Mouse (Mus musculus) liver, adult 2 months (tissue): Measurements from ENCODE around the gene Ptges2. TPM values are rescaled to one million over a fixed set of nuclear protein-coding genes. Genes with fewer than 3 reads are reported as not detected.
"Not testable (repeated sequence)": the region's sequence is repeated elsewhere in the genome, so short reads cannot be mapped to it uniquely, and the experiment has no call there.

Source experiments
- DNase-seq: peaks from one replicate; pipeline ENCODE4 v3.0.0-alpha.2; 2011; ENCODE audit warnings: low read depth, low spot score; ENCODE audit errors: extremely low read depth
- H3K27ac ChIP-seq: fragments of 200-500 bp; replicated peaks from 2 replicates; pipeline ENCODE4 v1.5.1; 2012; ENCODE audit warnings: low read depth, mild to moderate bottlenecking, control low read depth, inconsistent platforms, low read length; ENCODE audit not compliant: insufficient read depth
- H3K27me3 ChIP-seq: fragments of 200-500 bp; 2 replicates; pipeline ENCODE4 v1.6.1; 2012; ENCODE audit warnings: mild to moderate bottlenecking, moderate library complexity, low read length, inconsistent platforms; ENCODE audit not compliant: control insufficient read depth, insufficient read depth
- H3K36me3 ChIP-seq: fragments of 200-500 bp; 2 replicates; pipeline ENCODE4 v1.6.1; 2012; ENCODE audit warnings: low read length, inconsistent platforms; ENCODE audit not compliant: control insufficient read depth, insufficient read depth
- H3K4me1 ChIP-seq: fragments of 200-500 bp; 2 replicates; pipeline ENCODE4 v1.6.1; 2011; ENCODE audit warnings: low read length; ENCODE audit not compliant: control insufficient read depth, insufficient read depth
- H3K4me3 ChIP-seq: fragments of 200-500 bp; 2 replicates; pipeline ENCODE4 v1.5.1; 2011; ENCODE audit warnings: low read depth, mild to moderate bottlenecking, control low read depth, low read length, moderate library complexity; ENCODE audit not compliant: insufficient read depth
- H3K79me2 ChIP-seq: fragments of 200-500 bp; 2 replicates; pipeline ENCODE4 v1.6.1; 2012; ENCODE audit warnings: inconsistent platforms, mild to moderate bottlenecking, low read length, moderate library complexity; ENCODE audit not compliant: control insufficient read depth, insufficient read depth
- H3K9ac ChIP-seq: fragments of 200-500 bp; 2 replicates; pipeline ENCODE4 v1.6.1; 2012; ENCODE audit warnings: low read depth, mild to moderate bottlenecking, control low read depth, inconsistent platforms, low read length
- CTCF ChIP-seq: fragments of 200-500 bp; IDR thresholded peaks from 2 replicates; pipeline ENCODE4 v1.5.1; 2011; ENCODE audit warnings: low read depth, low read length, control low read depth
- POLR2A ChIP-seq: fragments of 200-500 bp; IDR thresholded peaks from 2 replicates; pipeline ENCODE4 v1.6.1; 2011; ENCODE audit warnings: low read length, control low read depth; ENCODE audit not compliant: insufficient read depth; ENCODE audit errors: extremely low read depth
- WGBS: fragments of 180-500 bp; shearing (Covaris S2); methylation state at CpG from one replicate; pipeline ENCODE4 v1.1.7; 2018; 5-methylcytosine and 5-hydroxymethylcytosine counted together
- polyA plus RNA-seq: library from polyadenylated mRNA; depleted of rRNA; stranded (reverse); fragments of >200 nt; gene quantifications from 2 replicates; pipeline ENCODE4 v1.2.3, GENCODE M21; 2012
- total RNA-seq: library from RNA; depleted of rRNA; stranded (reverse); fragments of >200 nt; gene quantifications from 2 replicates; pipeline ENCODE4 v1.2.3, GENCODE M21; 2014

The Ptges2 gene
- total and polyA plus RNA-seq, 2 experiments = 24.4 to 30.7 TPM

- Histone ChIP-seq H3K4me3 (no peak overlapping the region), H3K9ac (no peak overlapping the region), H3K27ac (no peak overlapping the region), H3K27me3 (peaks cover 3% of the 10 kb centered on the region; the same call in 1 of the 2 replicates), H3K36me3 (no peaks in the 10 kb centered on the region), H3K79me2 (no peaks in the 10 kb centered on the region), H3K4me1 (peaks cover 4% of the 10 kb centered on the region; the same call in 1 of the 2 replicates)
- no peak for DNase-seq
- 76% methylated on average over 3 of the region's 3 CpGs for WGBS
- no peak for TF ChIP-seq POLR2A
- TF ChIP-seq CTCF = no peak
Observed at GRCm38 (mm10) chr2:32357710-32358109, 38.0 kb upstream of the Ptges2 start.

- Histone ChIP-seq H3K27ac (no peak overlapping the region), H3K9ac (no peak overlapping the region), H3K4me3 (no peak overlapping the region), H3K4me1 (peaks cover 4% of the 10 kb centered on the region; the same call in 1 of the 2 replicates), H3K36me3 (no peaks in the 10 kb centered on the region), H3K27me3 (no peaks in the 10 kb centered on the region), H3K79me2 (no peaks in the 10 kb centered on the region)
- no peak for TF ChIP-seq POLR2A
- no peak for TF ChIP-seq CTCF
- no peak for DNase-seq
- WGBS = 84% methylated on average over 10 of the region's 10 CpGs
Observed at GRCm38 (mm10) chr2:32358381-32358780, 37.3 kb upstream of the Ptges2 start.

DNA sequence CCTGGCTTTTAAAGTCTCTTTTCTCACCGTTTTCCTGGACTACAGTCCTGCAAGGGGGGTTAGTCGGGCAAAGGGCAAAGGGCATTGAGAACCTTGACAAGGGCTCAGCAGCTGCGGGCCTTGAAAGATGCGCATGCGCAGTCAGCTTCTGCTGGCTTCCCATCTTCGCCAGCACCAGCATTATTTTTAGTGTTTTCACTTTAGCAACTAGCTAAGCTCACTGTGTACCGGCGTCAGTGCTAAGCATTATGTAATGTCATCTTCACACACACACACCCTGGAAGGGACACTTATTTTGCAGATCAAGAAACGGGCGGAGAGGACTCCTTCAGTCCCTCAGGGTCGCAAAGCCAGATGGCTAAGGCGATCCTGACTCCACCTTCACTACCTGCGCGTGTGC, 35.0 kb upstream of the Ptges2 start:
- Histone ChIP-seq H3K4me1 (peaks cover 7% of the 10 kb centered on the region; the same call in 1 of the 2 replicates), H3K36me3 (no peaks in the 10 kb centered on the region), H3K27me3 (no peaks in the 10 kb centered on the region), H3K27ac (peak overlapping the region; percentile 93), H3K9ac (peak overlapping the region; percentile 61), H3K79me2 (peaks cover 3% of the 10 kb centered on the region; the same call in 1 of the 2 replicates), H3K4me3 (peak overlapping the region; percentile 46)
- WGBS = 3% methylated on average over 14 of the region's 14 CpGs
- no peak for TF ChIP-seq CTCF
- TF ChIP-seq POLR2A = no peak
- DNase-seq = peak; percentile 90

DNA sequence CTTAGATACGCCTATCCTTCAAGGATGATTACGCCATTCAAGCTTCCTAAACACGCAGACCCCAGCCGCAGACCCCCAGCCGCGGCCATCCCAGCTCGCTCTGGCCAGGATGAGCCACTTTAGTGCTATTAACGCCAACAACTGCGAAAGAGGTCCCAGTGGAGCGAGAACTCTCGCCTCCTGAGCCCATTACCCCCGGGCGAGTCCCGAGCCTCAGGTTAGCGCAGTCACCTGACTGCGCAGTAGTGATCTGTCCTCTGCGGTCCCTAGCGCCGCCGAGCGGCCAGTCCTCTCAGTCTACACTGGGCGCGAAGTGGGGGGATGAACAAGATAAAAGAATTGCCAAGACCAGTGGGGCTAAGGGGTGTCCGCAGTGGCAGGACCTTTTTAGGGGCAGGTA, 34.3 kb upstream of the Ptges2 start:
- H3K9ac ChIP-seq = peak overlapping the region; percentile 92
- H3K27ac ChIP-seq = peak overlapping the region; percentile 93
- H3K27me3 ChIP-seq = no peaks in the 10 kb centered on the region
- peaks cover 3% of the 10 kb centered on the region; the same call in 1 of the 2 replicates for H3K79me2 ChIP-seq
- peak; percentile 56 for DNase-seq
- WGBS = 2% methylated on average over 24 of the region's 24 CpGs
- H3K4me1 ChIP-seq = peaks cover 7% of the 10 kb centered on the region; the same call in 1 of the 2 replicates
- H3K4me3 ChIP-seq = peak overlapping the region; percentile 86
- no peaks in the 10 kb centered on the region for H3K36me3 ChIP-seq
- TF ChIP-seq CTCF (peak; percentile 82), POLR2A (peak; percentile 51)

- peak overlapping the region; percentile 85 for H3K9ac ChIP-seq
- 18% methylated on average over 5 of the region's 5 CpGs for WGBS
- DNase-seq = peak; percentile 32
- H3K79me2 ChIP-seq, H3K4me1 ChIP-seq, H3K27me3 ChIP-seq, H3K36me3 ChIP-seq: not testable (repeated sequence)
- peak overlapping the region; percentile 95 for H3K27ac ChIP-seq
- peak overlapping the region; percentile 89 for H3K4me3 ChIP-seq
Observed at GRCm38 (mm10) chr2:32362274-32362673, 33.4 kb upstream of the Ptges2 start.

DNA sequence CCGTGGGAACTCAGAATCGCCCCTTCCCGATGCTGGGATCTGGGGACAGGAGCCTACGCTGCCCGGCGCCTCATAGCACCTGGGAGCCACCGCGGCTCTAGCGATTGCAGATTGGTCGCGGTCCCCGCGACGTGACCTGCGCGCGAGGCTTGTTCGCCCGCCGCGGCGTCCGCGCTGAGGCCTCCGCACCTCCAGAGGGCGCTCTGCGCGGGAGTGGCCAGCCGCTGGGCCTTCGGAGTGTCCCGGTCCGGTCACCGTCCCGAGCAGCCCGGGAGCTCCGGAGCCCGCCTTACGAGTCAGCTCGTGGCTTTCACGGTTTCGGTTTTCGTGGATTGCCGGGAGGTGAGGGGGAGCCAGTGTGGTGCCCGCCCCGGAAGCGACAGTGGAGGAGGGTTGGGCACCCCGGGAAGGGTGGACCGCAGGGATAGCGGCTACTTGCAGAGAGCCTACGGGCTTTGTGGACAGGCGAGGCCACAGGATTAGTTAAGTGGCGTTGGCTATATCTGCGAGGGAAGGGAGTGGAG, 32.8 kb upstream of the Ptges2 start:
- Histone ChIP-seq H3K36me3 (peaks cover under 1% of the 10 kb centered on the region; the same call in 1 of the 2 replicates), H3K79me2 (peaks cover 3% of the 10 kb centered on the region; the same call in 1 of the 2 replicates), H3K27ac (peak overlapping the region; percentile 95), H3K4me1 (peaks cover 7% of the 10 kb centered on the region; the same call in 1 of the 2 replicates), H3K9ac (peak overlapping the region; percentile 85), H3K4me3 (peak overlapping the region; percentile 89), H3K27me3 (no peaks in the 10 kb centered on the region)
- peak; percentile 86 for DNase-seq
- TF ChIP-seq CTCF (peak; percentile 89), POLR2A (peak; percentile 58)
- WGBS = under 1% methylated on average over 53 of the region's 53 CpGs
